Mouse (Mus musculus) stomach, postnatal 0 days (tissue): ENCODE measurements around the gene Dscam. TPM values are rescaled to one million over a fixed set of nuclear protein-coding genes. Genes with fewer than 3 reads are reported as not detected.

Experiments used
- ATAC-seq: fragments of 200-750 bp; cut with Nextera tagmentation; 2 replicates; pipeline ENCODE4 v1.8.0; 2017; ENCODE audit not compliant: low FRiP score, low TSS enrichment
- DNase-seq: peaks from one replicate; pipeline ENCODE4 v3.0.0-alpha.2; 2016; ENCODE audit warnings: low spot score
- H3K27ac ChIP-seq: fragments of 300-500 bp; sonication (generic); replicated peaks from 2 replicates; pipeline ENCODE4 v1.5.1; 2014; ENCODE audit warnings: mild to moderate bottlenecking, control low read depth
- H3K27me3 ChIP-seq: fragments of 300-500 bp; sonication (generic); 2 replicates; pipeline ENCODE4 v1.6.1; 2014; ENCODE audit warnings: low read length; ENCODE audit not compliant: control insufficient read depth, insufficient read depth
- H3K36me3 ChIP-seq: fragments of 300-500 bp; sonication (generic); 2 replicates; pipeline ENCODE4 v1.6.1; 2014; ENCODE audit warnings: low read length, mixed read lengths; ENCODE audit not compliant: control insufficient read depth, insufficient read depth
- H3K4me1 ChIP-seq: fragments of 300-500 bp; sonication (generic); replicated peaks from 2 replicates; pipeline ENCODE4 v1.6.1; 2014; ENCODE audit warnings: antibody characterized with exemption; ENCODE audit not compliant: control insufficient read depth, insufficient read depth
- H3K4me2 ChIP-seq: fragments of 300-500 bp; sonication (generic); replicated peaks from 2 replicates; pipeline ENCODE4 v1.6.1; 2014; ENCODE audit warnings: low read depth, mild to moderate bottlenecking, control low read depth, moderate library complexity
- H3K4me3 ChIP-seq: fragments of 300-500 bp; sonication (generic); 2 replicates; pipeline ENCODE4 v1.5.1; 2014; ENCODE audit warnings: low read depth, low read length, control low read depth
- H3K9ac ChIP-seq: fragments of 300-500 bp; sonication (generic); 2 replicates; pipeline ENCODE4 v1.6.1; 2014; ENCODE audit warnings: mild to moderate bottlenecking, low read length, control low read depth, mixed read lengths
- H3K9me3 ChIP-seq: fragments of 300-500 bp; sonication (generic); 2 replicates; pipeline ENCODE4 v1.6.1; 2016; ENCODE audit warnings: low read length; ENCODE audit not compliant: control insufficient read depth
- CTCF ChIP-seq: IDR thresholded peaks from 2 replicates; pipeline ENCODE4 v1.5.1; 2016; ENCODE audit warnings: antibody characterized with exemption, low read depth, mild to moderate bottlenecking, moderate library complexity
- EP300 ChIP-seq: optimal IDR thresholded peaks from 2 replicates; pipeline ENCODE3; 2016; ENCODE audit warnings: antibody characterized with exemption
- WGBS: fragments of 180-500 bp; shearing (Covaris S2); extraction: QIAGEN DNeasy Blood & Tissue Kit; methylation state at CpG from one replicate; pipeline ENCODE4 v1.1.7; 2014; 5-methylcytosine and 5-hydroxymethylcytosine counted together
- polyA plus RNA-seq: library from polyadenylated mRNA; unstranded; fragments of >200 nt; fragmentation: Nextera tagmentation; extraction: Ambion mirVana; gene quantifications from 2 replicates; pipeline ENCODE4 v1.2.1, GENCODE M21; 2015

The Dscam gene
- polyA plus RNA-seq, 1 experiment from 2014 or later = 0.13 TPM

GRCm38 (mm10) chr16:96973300-96973699 lies 197.3 kb downstream of the Dscam start:
- WGBS = 78% methylated on average over 7 of the region's 7 CpGs
- no peak overlapping the region for H3K27ac ChIP-seq
- no peak for DNase-seq
- no peak overlapping the region for H3K9ac ChIP-seq
- no peak for ATAC-seq
- H3K9me3 ChIP-seq = no peaks in the 10 kb centered on the region
- no peak overlapping the region for H3K4me3 ChIP-seq
- H3K4me2 ChIP-seq = no peak overlapping the region
- TF ChIP-seq EP300 (no peak), CTCF (no peak)
- no peaks in the 10 kb centered on the region for H3K27me3 ChIP-seq
- H3K4me1 ChIP-seq = no peaks in the 10 kb centered on the region
- no peaks in the 10 kb centered on the region for H3K36me3 ChIP-seq

GRCm38 (mm10) chr16:96971768-96972167 lies 198.8 kb downstream of the Dscam start:
- H3K9ac ChIP-seq = no peak overlapping the region
- no peak overlapping the region for H3K27ac ChIP-seq
- no peak overlapping the region for H3K4me2 ChIP-seq
- TF ChIP-seq EP300 (no peak), CTCF (no peak)
- H3K4me3 ChIP-seq = no peak overlapping the region
- H3K4me1 ChIP-seq = no peaks in the 10 kb centered on the region
- no peaks in the 10 kb centered on the region for H3K27me3 ChIP-seq
- ATAC-seq (no peak), DNase-seq (no peak)
- no peaks in the 10 kb centered on the region for H3K9me3 ChIP-seq
- WGBS = 71% methylated on average over 4 of the region's 4 CpGs
- no peaks in the 10 kb centered on the region for H3K36me3 ChIP-seq

GRCm38 (mm10) chr16:96970412-96970811 lies 200.1 kb downstream of the Dscam start:
- DNase-seq (no peak), ATAC-seq (no peak)
- Histone ChIP-seq H3K4me2 (no peak overlapping the region), H3K9me3 (no peaks in the 10 kb centered on the region), H3K9ac (no peak overlapping the region), H3K27me3 (no peaks in the 10 kb centered on the region), H3K36me3 (no peaks in the 10 kb centered on the region), H3K27ac (no peak overlapping the region), H3K4me3 (no peak overlapping the region), H3K4me1 (no peaks in the 10 kb centered on the region)
- WGBS = 67% methylated on average over 2 of the region's 2 CpGs
- TF ChIP-seq EP300 (no peak), CTCF (no peak)

GRCm38 (mm10) chr16:96969643-96970042 lies 200.9 kb downstream of the Dscam start:
- no peak overlapping the region for H3K27ac ChIP-seq
- H3K36me3 ChIP-seq = no peaks in the 10 kb centered on the region
- 88% methylated on average over 2 of the region's 2 CpGs for WGBS
- H3K4me3 ChIP-seq = no peak overlapping the region
- no peak overlapping the region for H3K4me2 ChIP-seq
- TF ChIP-seq EP300 = no peak
- TF ChIP-seq CTCF = no peak
- no peaks in the 10 kb centered on the region for H3K27me3 ChIP-seq
- no peak overlapping the region for H3K9ac ChIP-seq
- no peak for ATAC-seq
- DNase-seq = no peak
- no peaks in the 10 kb centered on the region for H3K4me1 ChIP-seq
- H3K9me3 ChIP-seq = no peaks in the 10 kb centered on the region

- ATAC-seq (no peak), DNase-seq (no peak)
- no peaks in the 10 kb centered on the region for H3K9me3 ChIP-seq
These were observed 201.6 kb downstream of the Dscam start for GRCm38 (mm10) chr16:96968885-96969480.

GRCm38 (mm10) chr16:96959695-96960094 lies 210.9 kb downstream of the Dscam start:
- no peak for ATAC-seq
- no peaks in the 10 kb centered on the region for H3K4me1 ChIP-seq
- no peak overlapping the region for H3K4me2 ChIP-seq
- no peaks in the 10 kb centered on the region for H3K36me3 ChIP-seq
- no peak overlapping the region for H3K9ac ChIP-seq
- 73% methylated on average over 3 of the region's 3 CpGs for WGBS
- no peaks in the 10 kb centered on the region for H3K9me3 ChIP-seq
- no peak for DNase-seq
- H3K4me3 ChIP-seq = no peak overlapping the region
- H3K27ac ChIP-seq = no peak overlapping the region
- no peak for TF ChIP-seq CTCF
- no peak for TF ChIP-seq EP300
- H3K27me3 ChIP-seq = no peaks in the 10 kb centered on the region

More at GRCm38 (mm10) chr16:96968885-96969480, 201.6 kb downstream of the Dscam start:
- Histone ChIP-seq H3K9ac (no peak overlapping the region), H3K4me1 (no peaks in the 10 kb centered on the region), H3K27ac (no peak overlapping the region), H3K27me3 (no peaks in the 10 kb centered on the region), H3K4me2 (no peak overlapping the region), H3K36me3 (no peaks in the 10 kb centered on the region), H3K4me3 (no peak overlapping the region)
- TF ChIP-seq CTCF (no peak), EP300 (no peak)
- 44% methylated on average over 2 of the region's 2 CpGs for WGBS
